ENCODE assay signal across 7 mouse cellular contexts in genomic region chr14:121698620-121698950, GRCm38 (mm10).
A peak's percentile ranks its signal among the peaks of the same experiment; 100 is the strongest.
DNase-seq lines count a peak whose midpoint lies in the region; ATAC-seq and TF ChIP-seq lines count a peak whose summit lies in the region.

No protein-coding gene starts in this region.

- no peak for TF ChIP-seq CTCF in lung, embryonic 14.5 days (IDR thresholded peaks at IDR 0.05; ENCODE audit: low read depth)

- peak overlapping the region; percentile 75 for H3K4me2 ChIP-seq in lung, embryonic 14.5 days
- peak overlapping the region; percentile 40 for H3K4me2 ChIP-seq in forebrain, embryonic 16.5 days (ENCODE audit: low read length)
- H3K4me2 ChIP-seq in limb, embryonic 15.5 days: peak overlapping the region; percentile 44
- H3K4me2 ChIP-seq in stomach, embryonic 14.5 days (replicated peaks; ENCODE audit: low read depth, low read length): peak overlapping the region; percentile 42

- peak; percentile 73 for DNase-seq in lung, embryonic 14.5 days
- no peak for DNase-seq in lung, postnatal 14 days
- DNase-seq in embryo, embryonic 10 days (ENCODE audit: low spot score): no peak
- DNase-seq in cerebellum, adult 8-10 months: no peak

- H3K9me3 ChIP-seq in lung, embryonic 14.5 days (ENCODE audit: low read depth, low read length): no peaks in the 10 kb centered on the region
- no peaks in the 10 kb centered on the region for H3K9me3 ChIP-seq in forebrain, embryonic 16.5 days (ENCODE audit: control insufficient read depth, low read length)
- H3K9me3 ChIP-seq in limb, embryonic 15.5 days: no peaks in the 10 kb centered on the region
- no peaks in the 10 kb centered on the region for H3K9me3 ChIP-seq in stomach, embryonic 14.5 days (ENCODE audit: control insufficient read depth, low read depth, low read length)

- WGBS in lung, embryonic 14.5 days: 11% methylated on average over 7 of the region's 7 CpGs
- 11% methylated on average over 7 of the region's 7 CpGs for WGBS in forebrain, embryonic 16.5 days
- 22% methylated on average over 7 of the region's 7 CpGs for WGBS in limb, embryonic 15.5 days
- 16% methylated on average over 7 of the region's 7 CpGs for WGBS in stomach, embryonic 14.5 days

- H3K36me3 ChIP-seq in lung, embryonic 14.5 days (ENCODE audit: insufficient read depth): no peaks in the 10 kb centered on the region
- H3K36me3 ChIP-seq in forebrain, embryonic 16.5 days (ENCODE audit: control insufficient read depth, insufficient read depth): no peaks in the 10 kb centered on the region
- no peaks in the 10 kb centered on the region for H3K36me3 ChIP-seq in limb, embryonic 15.5 days
- no peaks in the 10 kb centered on the region for H3K36me3 ChIP-seq in stomach, embryonic 14.5 days (ENCODE audit: control insufficient read depth, insufficient read depth, low read length)

- ATAC-seq in lung, embryonic 14.5 days (ENCODE audit: insufficient read depth): peak; percentile 2; the same call in 1 of the 2 replicates
- no peak for ATAC-seq in forebrain, embryonic 16.5 days
- ATAC-seq in limb, embryonic 15.5 days (ENCODE audit: insufficient number of reproducible peaks, low FRiP score, low TSS enrichment, low read depth): no peak
- no peak for ATAC-seq in stomach, embryonic 14.5 days (ENCODE audit: insufficient number of reproducible peaks, insufficient read depth, low FRiP score, low read depth)

- peak overlapping the region; percentile 51 for H3K9ac ChIP-seq in lung, embryonic 14.5 days
- no peak overlapping the region for H3K9ac ChIP-seq in forebrain, embryonic 16.5 days (replicated peaks; ENCODE audit: low read depth, low read length)
- H3K9ac ChIP-seq in limb, embryonic 15.5 days: no peak overlapping the region
- 0 out of 2 replicates have a peak overlapping the region, but pooled peaks have one; percentile 18 for H3K9ac ChIP-seq in stomach, embryonic 14.5 days (replicated peaks; ENCODE audit: low read depth, low read length)

- H3K27me3 ChIP-seq in lung, embryonic 14.5 days (ENCODE audit: insufficient read depth, low read length): no peaks in the 10 kb centered on the region
- no peaks in the 10 kb centered on the region for H3K27me3 ChIP-seq in forebrain, embryonic 16.5 days (replicated peaks; ENCODE audit: control insufficient read depth, insufficient read depth, low read length)
- H3K27me3 ChIP-seq in limb, embryonic 15.5 days: 0 out of 2 replicates have a peak, but pooled peaks cover 3% of the 10 kb centered on the region
- H3K27me3 ChIP-seq in stomach, embryonic 14.5 days (ENCODE audit: control insufficient read depth, insufficient read depth, low read length): no peaks in the 10 kb centered on the region

- peaks cover 21% of the 10 kb centered on the region for H3K4me1 ChIP-seq in lung, embryonic 14.5 days (ENCODE audit: insufficient read depth)
- H3K4me1 ChIP-seq in forebrain, embryonic 16.5 days (replicated peaks; ENCODE audit: control insufficient read depth, insufficient read depth, low read length): peaks cover 17% of the 10 kb centered on the region
- peaks cover 25% of the 10 kb centered on the region for H3K4me1 ChIP-seq in limb, embryonic 15.5 days
- H3K4me1 ChIP-seq in stomach, embryonic 14.5 days (ENCODE audit: control insufficient read depth, insufficient read depth, low read length): peaks cover 22% of the 10 kb centered on the region

- peak overlapping the region; percentile 79 for H3K27ac ChIP-seq in lung, embryonic 14.5 days (ENCODE audit: low read depth)
- no peak overlapping the region; the same call in 1 of the 2 replicates for H3K27ac ChIP-seq in forebrain, embryonic 16.5 days (ENCODE audit: low read length)
- H3K27ac ChIP-seq in limb, embryonic 15.5 days: peak overlapping the region; percentile 51; the same call in 1 of the 2 replicates
- H3K27ac ChIP-seq in stomach, embryonic 14.5 days (ENCODE audit: low read length): peak overlapping the region; percentile 53

- H3K4me3 ChIP-seq in lung, embryonic 14.5 days (ENCODE audit: low read depth, low read length): peak overlapping the region; percentile 39
- H3K4me3 ChIP-seq in forebrain, embryonic 16.5 days (replicated peaks; ENCODE audit: low read length): no peak overlapping the region; the same call in 1 of the 2 replicates
- peak overlapping the region; percentile 35 for H3K4me3 ChIP-seq in limb, embryonic 15.5 days
- H3K4me3 ChIP-seq in stomach, embryonic 14.5 days (ENCODE audit: low read depth, low read length): peak overlapping the region; percentile 22

Comparison
In these comparisons a context has a peak if more than half of its experiments do, and no peak if none do; other contexts are left out.
1. H3K9ac ChIP-seq: peak in lung, embryonic 14.5 days (single experiment) and stomach, embryonic 14.5 days (single experiment); none in forebrain, embryonic 16.5 days (single experiment) and limb, embryonic 15.5 days (single experiment).
2. Peak in every context shown above with its lines, with median percentiles within 50 percentile points of each other: H3K4me2 ChIP-seq.